Mouse (Mus musculus): ENCODE data around the gene Lypd1. TPM values are rescaled to one million over a fixed set of nuclear protein-coding genes. Genes with fewer than 3 reads are reported as not detected.

Gene Lypd1
- 10 to 100 TPM; 89.0 to 90.0 TPM for total RNA-seq (2021)
- long read RNA-seq, experiment 1, full-length matches to known transcripts: 73 of 85 reads
- long read RNA-seq, experiment 1, partial matches to known transcripts: 0 of 85 reads
- long read RNA-seq, experiment 1, other reads (novel, unspliced or antisense): 12 of 85 reads
- long read RNA-seq, experiment 2, full-length matches to known transcripts: 122 of 133 reads
- long read RNA-seq, experiment 2, partial matches to known transcripts: 0 of 133 reads
- long read RNA-seq, experiment 2, other reads (novel, unspliced or antisense): 11 of 133 reads

DNA sequence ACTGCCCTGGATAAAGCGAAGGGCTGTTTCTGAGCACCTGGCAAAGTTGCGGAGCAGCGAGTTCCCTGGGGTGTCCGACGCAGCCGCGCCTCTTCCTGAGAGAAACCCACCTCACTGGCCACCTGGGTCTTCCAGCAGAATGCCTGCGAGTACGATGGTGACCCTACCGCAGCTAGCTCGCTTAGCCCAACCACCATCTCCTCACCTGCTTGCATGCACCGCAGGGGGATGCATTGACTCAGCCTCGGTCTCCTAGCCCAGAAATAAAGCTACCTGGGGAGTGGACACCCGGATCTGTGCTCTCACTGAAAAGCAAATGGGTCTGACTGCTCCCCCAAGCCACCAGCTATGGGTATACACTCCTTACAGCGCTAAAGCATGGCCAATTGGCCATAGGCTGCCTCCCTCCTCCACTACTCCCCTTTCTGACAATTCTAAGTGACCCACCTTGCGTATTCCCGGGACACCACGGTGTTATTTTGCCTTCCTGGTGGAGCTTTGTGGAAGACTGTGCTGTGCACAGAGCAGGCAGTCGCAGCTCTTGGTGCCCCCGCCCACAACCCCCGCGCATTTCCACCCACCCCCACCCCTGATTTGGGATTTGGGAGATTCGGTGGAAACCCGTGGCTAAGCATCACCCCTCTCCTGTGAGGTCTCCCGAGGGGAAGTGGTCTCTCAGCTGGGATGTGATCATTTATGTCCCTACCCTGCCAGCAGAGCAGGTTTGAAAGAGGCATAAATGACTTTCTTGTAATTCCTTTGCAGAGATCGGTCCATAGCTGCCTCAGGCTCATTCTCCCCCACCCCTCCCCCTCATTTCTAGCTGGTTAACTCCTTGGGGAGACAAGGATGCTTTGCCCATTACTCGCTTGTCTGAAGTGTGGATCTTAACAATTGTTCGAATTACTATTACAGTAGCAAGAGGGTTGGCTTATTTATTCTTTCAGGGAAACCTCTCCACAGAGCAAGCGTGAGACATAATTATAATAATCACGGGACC, at the start of gene Lypd1:
Gene Lypd1, minus strand, starts transcription at position 501 of the 1,000 bp plus-strand sequence.
- H3K27ac ChIP-seq: peak within 1 kb of the TSS; percentile 85
- peak within 1 kb of the TSS; percentile 56 for H3K4me3 ChIP-seq
- peak in 1 of 2 experiments; percentile 22 for DNase-seq (ENCODE audit: low spot score in 2 of 2)
- no peak for TF ChIP-seq CTCF (conservative IDR thresholded peaks at IDR 0.05)

DNA sequence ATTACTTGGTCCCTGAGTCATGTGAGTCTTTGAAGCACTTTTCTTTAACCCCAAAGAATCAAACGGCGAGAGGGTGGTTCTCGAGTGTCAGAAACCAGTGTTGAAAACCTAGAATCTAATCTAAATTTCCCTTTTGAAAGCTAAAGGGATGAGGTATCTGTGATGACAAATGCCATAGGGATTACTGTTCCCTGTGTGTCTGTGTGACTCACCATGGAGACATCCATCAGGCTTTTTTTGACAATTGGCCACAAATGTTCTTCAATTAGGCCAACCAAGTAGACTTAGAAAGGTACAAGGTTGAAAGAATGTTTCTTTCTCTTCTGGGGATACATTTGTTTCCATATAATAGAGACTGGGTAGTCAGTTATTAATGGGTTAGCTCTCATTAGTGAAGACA, 38.1 kb upstream of the Lypd1 start:
- H3K4me3 ChIP-seq: no peak overlapping the region
- TF ChIP-seq CTCF (conservative IDR thresholded peaks at IDR 0.05): no peak
- no peak for DNase-seq (ENCODE audit: low spot score in 2 of 2)
- no peak overlapping the region for H3K27ac ChIP-seq

DNA sequence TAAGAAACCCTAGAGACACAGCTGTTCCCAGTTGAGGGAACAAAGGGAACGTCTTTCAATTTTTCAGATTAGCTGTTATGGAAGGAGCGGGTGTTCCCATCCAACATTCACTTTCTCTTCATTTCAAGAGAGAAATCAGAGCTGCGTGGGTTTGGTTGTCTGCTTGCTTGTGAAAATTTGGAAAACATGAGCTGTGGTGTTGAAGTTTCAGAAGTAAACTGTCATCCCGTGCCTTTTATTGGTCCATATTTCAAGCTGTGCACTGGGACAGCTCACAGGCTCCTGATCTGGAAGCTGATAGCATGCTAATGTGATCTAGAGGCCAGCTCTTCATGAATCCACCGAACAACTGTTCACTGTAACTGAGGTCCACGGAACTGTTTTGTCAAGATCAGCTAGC, 36.2 kb upstream of the Lypd1 start:
- Histone ChIP-seq H3K27ac (peak overlapping the region; percentile 28; the same call in 1 of the 2 replicates), H3K4me3 (no peak overlapping the region)
- DNase-seq (ENCODE audit: low spot score in 2 of 2): peak; percentile 18 to 32
- TF ChIP-seq CTCF (conservative IDR thresholded peaks at IDR 0.05): no peak

DNA sequence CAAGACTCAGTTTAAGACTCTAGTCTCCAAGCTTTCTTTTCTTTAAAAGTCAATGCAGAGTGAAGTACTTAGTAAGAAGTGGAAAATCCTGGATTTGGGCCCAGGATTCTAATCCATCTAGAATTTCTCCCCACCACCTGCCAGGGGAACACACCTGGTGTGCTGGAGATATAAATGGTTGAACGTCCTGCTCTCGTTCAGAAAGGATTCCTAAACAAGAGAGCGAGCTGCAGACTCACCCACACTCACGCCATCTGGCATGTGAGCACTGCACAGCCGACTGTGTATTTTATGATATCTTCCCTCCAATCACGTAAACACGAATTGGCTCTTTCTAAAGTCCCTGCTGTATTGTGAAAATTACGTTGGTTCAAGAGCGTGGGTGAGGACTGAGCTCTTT, 32.2 kb upstream of the Lypd1 start:
- H3K4me3 ChIP-seq: no peak overlapping the region
- H3K27ac ChIP-seq: peak overlapping the region; percentile 68
- DNase-seq (ENCODE audit: low spot score in 2 of 2): peak; percentile 64 to 77
- no peak for TF ChIP-seq CTCF (conservative IDR thresholded peaks at IDR 0.05)

DNA sequence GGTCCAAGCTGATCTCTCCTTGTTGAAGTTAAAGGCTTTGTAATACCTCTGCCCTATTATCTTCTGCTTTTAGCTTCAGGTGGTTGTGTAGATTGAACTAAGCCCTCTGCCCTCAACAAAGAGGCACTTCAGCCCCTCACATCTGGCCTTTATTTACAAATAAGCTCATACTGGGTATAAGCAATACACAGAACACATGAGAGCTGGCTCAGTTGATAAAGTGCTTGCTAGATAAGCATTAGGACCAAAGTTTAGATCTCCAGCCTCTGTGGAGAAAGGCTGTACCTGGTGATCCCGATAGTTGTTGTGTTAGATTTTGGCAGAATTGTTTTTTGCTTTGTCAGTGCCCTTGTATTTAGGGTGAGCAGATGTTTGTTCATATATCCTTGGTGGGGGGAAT, 30.4 kb upstream of the Lypd1 start:
- H3K27ac ChIP-seq: no peak overlapping the region
- no peak for DNase-seq (ENCODE audit: low spot score in 2 of 2)
- no peak for TF ChIP-seq CTCF (conservative IDR thresholded peaks at IDR 0.05)
- no peak overlapping the region for H3K4me3 ChIP-seq

DNA sequence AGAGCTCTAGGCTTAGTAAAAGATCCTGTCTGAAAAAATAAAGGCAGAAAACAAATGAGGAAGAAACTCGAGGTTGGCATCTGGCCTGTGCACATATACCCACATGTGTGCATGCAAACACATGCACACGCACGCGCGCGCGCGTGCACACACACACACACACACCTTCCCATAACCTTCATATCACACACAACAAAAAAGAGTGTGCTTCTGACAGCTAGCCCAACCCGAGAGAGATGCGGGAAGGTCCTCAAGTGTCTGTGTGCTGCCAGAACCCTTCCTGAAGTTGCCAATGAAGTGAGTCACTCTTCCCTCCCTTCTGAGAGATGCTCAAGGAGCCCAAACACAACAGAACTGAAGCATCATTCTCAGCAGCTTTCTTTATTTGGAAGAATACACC, 12.6 kb upstream of the Lypd1 start:
- Histone ChIP-seq H3K4me3 (no peak overlapping the region), H3K27ac (no peak overlapping the region)
- TF ChIP-seq CTCF (conservative IDR thresholded peaks at IDR 0.05): no peak
- no peak for DNase-seq (ENCODE audit: low spot score in 2 of 2)

DNA sequence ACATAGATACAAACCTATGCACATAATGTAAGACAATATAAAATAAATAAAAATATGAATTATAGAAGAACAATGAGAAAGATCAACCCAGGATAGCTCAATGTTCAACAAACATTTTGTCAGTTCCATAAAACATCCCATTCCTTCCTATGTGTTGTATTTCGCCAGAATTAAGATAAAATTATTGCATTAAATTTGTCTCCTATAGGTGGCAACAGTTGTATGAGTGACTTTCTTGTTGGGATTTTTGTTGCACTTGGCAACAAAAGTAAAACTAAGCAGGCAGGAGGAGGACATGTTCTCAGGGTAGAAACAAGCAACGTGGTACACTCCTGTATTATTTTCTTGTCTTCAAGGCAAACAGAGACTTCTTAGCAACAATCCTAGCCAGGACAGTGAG, 10.2 kb upstream of the Lypd1 start:
- Histone ChIP-seq H3K27ac (no peak overlapping the region), H3K4me3 (no peak overlapping the region)
- TF ChIP-seq CTCF (conservative IDR thresholded peaks at IDR 0.05): peak; percentile 70
- no peak for DNase-seq (ENCODE audit: low spot score in 2 of 2)

DNA sequence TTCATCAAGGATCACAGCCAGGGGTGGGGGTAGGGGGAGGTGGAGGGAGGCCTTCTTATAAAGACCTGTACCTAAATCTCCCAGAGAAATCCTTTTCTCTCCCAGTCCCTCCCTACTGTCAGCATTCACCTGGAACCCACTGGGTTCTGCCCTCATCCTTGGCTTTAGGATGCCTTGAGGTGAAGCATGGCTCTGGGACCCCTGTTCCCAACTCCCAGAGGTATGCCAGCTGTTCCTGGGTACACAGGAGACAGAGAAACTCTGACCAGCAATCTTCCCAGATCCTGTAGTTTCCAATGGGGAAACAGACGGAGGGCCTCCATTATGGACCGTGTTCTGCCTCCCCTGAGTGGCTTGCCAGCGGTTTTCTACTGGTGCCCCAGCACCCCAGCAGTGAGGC, 7.8 kb upstream of the Lypd1 start:
- DNase-seq (ENCODE audit: low spot score in 2 of 2): no peak
- no peak overlapping the region for H3K4me3 ChIP-seq
- H3K27ac ChIP-seq: no peak overlapping the region
- no peak for TF ChIP-seq CTCF (conservative IDR thresholded peaks at IDR 0.05)

DNA sequence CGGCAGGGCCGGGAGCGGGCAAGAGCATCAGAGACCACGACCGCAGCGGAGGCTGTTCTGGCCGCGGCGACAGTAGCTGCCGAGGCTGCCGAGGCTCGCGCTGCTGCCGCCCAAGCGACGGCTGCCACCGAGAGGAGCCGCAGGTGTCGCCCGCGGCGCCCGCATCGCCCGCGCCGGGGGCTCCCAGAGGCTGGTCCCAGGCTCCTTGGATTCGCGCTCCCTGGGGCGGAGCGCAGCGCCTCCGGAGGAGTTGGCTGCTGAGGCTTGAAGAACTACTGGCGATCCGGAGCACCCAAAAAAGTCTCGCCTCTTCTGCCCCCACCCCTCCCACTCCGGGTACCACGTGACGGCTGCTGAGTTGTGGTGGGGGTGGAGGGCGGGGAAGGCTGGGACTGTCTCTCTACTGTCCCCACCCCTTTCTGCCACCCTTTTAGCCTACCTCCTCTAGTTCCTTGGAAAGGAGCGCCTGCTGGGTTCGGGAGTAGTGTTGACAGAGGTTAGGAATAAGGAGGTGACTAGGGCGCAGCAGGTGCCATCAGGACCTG, 928 bp downstream of the Lypd1 start:
- DNase-seq (ENCODE audit: low spot score in 2 of 2): peak; percentile 50 to 60
- H3K27ac ChIP-seq: peak overlapping the region; percentile 85

DNA sequence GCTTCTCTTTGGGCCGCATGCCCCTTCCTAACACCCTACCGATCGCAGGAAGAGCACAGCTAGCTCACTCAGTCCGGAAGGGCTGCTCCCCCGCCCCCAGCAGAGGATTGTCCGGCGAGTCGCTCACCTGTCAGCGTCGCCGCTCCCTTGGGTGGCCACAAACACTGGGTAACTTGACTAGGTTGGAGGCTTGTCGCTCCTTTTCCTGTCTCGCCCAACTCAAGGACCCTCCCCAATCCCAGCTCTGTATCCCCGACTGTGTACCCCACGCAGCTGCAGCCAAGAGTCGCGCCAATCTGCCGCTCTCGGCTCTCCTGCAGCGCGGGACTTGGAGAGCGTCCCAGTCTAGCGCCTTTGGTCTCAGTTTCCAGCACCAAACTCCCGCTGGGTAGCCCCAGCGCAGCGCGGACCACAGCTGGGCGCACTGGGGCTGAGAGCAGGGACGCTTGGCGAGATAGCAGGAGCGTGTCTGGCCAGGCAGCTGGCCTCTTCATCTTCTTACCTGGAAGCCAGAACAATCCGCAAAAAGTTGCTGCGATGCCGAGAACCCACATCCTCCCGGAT, 1.5 kb downstream of the Lypd1 start:
- Histone ChIP-seq H3K4me3 (peak overlapping the region; percentile 56), H3K27ac (peak overlapping the region; percentile 85)
- DNase-seq (ENCODE audit: low spot score in 2 of 2): peak in 1 of 2 experiments; percentile 30
- TF ChIP-seq CTCF (conservative IDR thresholded peaks at IDR 0.05): no peak

More for the DNA sequence above, 928 bp downstream of the Lypd1 start:
- peak overlapping the region; percentile 56 for H3K4me3 ChIP-seq
- TF ChIP-seq CTCF (conservative IDR thresholded peaks at IDR 0.05): no peak; the same call in 1 of the 2 replicates

DNA sequence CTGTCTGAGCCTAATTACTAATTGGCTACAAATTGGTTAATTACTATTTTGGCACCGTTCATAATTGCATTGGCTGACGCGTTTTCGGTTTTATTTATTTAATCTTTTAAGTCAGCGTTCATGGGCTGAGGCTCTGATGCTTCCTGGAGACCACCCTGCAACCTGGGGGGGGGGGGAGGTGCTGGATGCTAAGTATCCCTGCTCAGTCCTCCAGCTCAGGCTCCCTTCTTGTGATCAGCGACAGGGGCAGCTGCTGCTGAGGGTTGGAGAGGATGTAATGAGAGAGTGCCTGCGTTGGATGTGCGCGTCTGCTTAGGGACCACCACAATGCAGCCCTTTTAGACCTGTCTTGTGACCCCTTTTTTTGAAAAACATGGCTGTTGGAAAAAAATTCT, 2.0 kb downstream of the Lypd1 start:
- peak overlapping the region; percentile 85 for H3K27ac ChIP-seq
- DNase-seq (ENCODE audit: low spot score in 2 of 2): no peak
- H3K4me3 ChIP-seq: peak overlapping the region; percentile 56
- no peak for TF ChIP-seq CTCF (conservative IDR thresholded peaks at IDR 0.05)

DNA sequence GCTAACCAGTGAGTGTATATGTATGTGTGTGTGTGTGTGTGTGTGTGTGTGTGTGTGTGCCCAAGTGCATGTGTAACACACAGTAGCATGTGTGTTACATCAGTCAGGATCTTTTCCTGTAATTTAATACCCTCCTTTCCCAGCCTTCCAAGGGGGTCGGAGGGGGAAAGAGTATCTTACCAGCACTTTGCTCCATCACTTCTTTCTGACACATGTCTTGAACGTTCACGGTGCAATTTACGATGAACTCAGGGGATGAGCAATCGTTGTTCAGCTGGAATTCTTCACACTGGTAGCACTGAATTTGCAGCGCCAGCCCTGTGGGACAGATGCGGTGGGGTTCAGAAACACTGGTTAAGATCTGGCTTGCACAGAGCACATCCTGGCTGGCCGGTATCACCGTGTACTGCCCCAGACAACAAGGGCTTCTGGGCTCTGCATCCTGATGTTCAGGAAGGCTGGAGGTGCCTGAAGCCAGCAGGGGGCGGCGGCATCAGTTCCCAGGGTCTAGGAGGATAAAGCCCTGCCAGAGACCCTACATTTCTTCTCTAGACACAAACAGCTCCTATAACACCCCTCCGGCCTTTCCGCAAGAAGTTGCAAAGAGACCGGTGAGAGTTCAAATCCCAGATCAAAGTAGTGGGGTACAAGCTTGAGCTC, 2.6 kb downstream of the Lypd1 start:
- Histone ChIP-seq H3K4me3 (peak overlapping the region; percentile 56), H3K27ac (no peak overlapping the region)
- TF ChIP-seq CTCF (conservative IDR thresholded peaks at IDR 0.05): peak; percentile 73
- DNase-seq (ENCODE audit: low spot score in 2 of 2): peak in 1 of 2 experiments; percentile 35

All from layer of hippocampus, adult 2 months (tissue).